Mouse (Mus musculus): ENCODE data around the gene Slc25a34. TPM values are rescaled to one million over a fixed set of nuclear protein-coding genes. Genes with fewer than 3 reads are reported as not detected.

Gene Slc25a34
- polyA plus RNA-seq, 1 experiment from 2014 or later: 0.14 TPM

- Histone ChIP-seq H3K9ac (ENCODE audit: low read depth, low read length) (no peak overlapping the region), H3K36me3 (ENCODE audit: control insufficient read depth, insufficient read depth) (no peaks in the 10 kb centered on the region), H3K4me3 (ENCODE audit: low read depth, low read length) (no peak overlapping the region), H3K4me2 (ENCODE audit: low read depth, low read length) (no peak overlapping the region), H3K27me3 (ENCODE audit: control insufficient read depth, insufficient read depth, low read depth, low read length) (no peaks in the 10 kb centered on the region), H3K27ac (ENCODE audit: low read length) (no peak overlapping the region), H3K9me3 (replicated peaks; ENCODE audit: control insufficient read depth, low read length) (no peaks in the 10 kb centered on the region), H3K4me1 (ENCODE audit: control insufficient read depth, low read depth, low read length) (peaks cover 25% of the 10 kb centered on the region)
- ATAC-seq (ENCODE audit: low read depth): no peak
- 89% methylated on average over 4 of the region's 4 CpGs for whole genome bisulfite sequencing (ENCODE audit: insufficient replicate concordance)
These were observed 36.1 kb upstream of the Slc25a34 start for GRCm38 (mm10) chr4:141659739-141660138.

DNA sequence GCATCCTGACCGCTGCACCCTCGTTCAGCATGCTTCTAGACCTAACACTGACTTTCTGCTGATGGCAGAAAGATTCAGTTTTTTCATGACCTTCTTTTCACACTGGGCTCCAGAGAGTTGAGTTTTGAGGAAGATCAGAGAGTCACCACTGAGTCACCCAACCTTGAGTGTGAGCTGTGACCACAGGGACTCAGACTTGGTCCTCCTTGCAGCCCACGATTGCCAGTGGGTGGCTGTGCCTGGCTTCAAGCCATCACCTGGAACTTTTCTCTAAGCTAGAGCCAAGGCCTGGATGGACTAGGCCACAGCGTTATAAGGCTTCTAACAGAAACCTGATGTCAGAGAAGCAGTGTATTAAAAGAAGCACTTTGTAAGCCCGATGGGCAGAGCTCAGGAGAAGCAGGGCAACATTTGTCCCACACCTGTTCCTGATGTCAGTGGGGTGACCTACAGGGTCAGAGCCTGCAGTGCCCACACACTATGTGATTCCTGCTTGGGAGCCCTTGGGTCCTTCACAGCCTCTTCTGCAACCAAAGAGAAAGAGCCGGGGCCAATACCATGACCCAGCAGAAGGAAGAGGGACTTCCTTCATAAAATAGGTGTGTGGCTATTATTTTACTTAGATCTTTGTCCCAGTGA, 35.3 kb upstream of the Slc25a34 start:
- Histone ChIP-seq H3K9ac (ENCODE audit: low read depth, low read length) (no peak overlapping the region), H3K4me2 (ENCODE audit: low read depth, low read length) (no peak overlapping the region), H3K27ac (ENCODE audit: low read length) (no peak overlapping the region), H3K27me3 (ENCODE audit: control insufficient read depth, insufficient read depth, low read depth, low read length) (no peaks in the 10 kb centered on the region), H3K9me3 (replicated peaks; ENCODE audit: control insufficient read depth, low read length) (no peaks in the 10 kb centered on the region), H3K4me1 (ENCODE audit: control insufficient read depth, low read depth, low read length) (peaks cover 19% of the 10 kb centered on the region), H3K36me3 (ENCODE audit: control insufficient read depth, insufficient read depth) (no peaks in the 10 kb centered on the region), H3K4me3 (ENCODE audit: low read depth, low read length) (no peak overlapping the region)
- no peak for ATAC-seq (ENCODE audit: low read depth)
- 73% methylated on average over 6 of the region's 6 CpGs for WGBS (ENCODE audit: insufficient replicate concordance)

- Histone ChIP-seq H3K36me3 (ENCODE audit: control insufficient read depth, insufficient read depth) (no peaks in the 10 kb centered on the region), H3K27ac (ENCODE audit: low read length) (0 out of 2 replicates have a peak overlapping the region, but pooled peaks have one; percentile 26), H3K4me3 (ENCODE audit: low read depth, low read length) (no peak overlapping the region), H3K9me3 (replicated peaks; ENCODE audit: control insufficient read depth, low read length) (no peaks in the 10 kb centered on the region), H3K9ac (ENCODE audit: low read depth, low read length) (no peak overlapping the region), H3K27me3 (ENCODE audit: control insufficient read depth, insufficient read depth, low read depth, low read length) (no peaks in the 10 kb centered on the region), H3K4me1 (ENCODE audit: control insufficient read depth, low read depth, low read length) (peaks cover 11% of the 10 kb centered on the region; the same call in 1 of the 2 replicates), H3K4me2 (ENCODE audit: low read depth, low read length) (no peak overlapping the region)
- ATAC-seq (ENCODE audit: low read depth): peak; percentile 68
- 77% methylated on average over 8 of the region's 8 CpGs for WGBS (ENCODE audit: insufficient replicate concordance)
These were observed 33.3 kb upstream of the Slc25a34 start for GRCm38 (mm10) chr4:141656932-141657331.

- 0 out of 2 replicates have a peak, but pooled peaks have one; percentile 12 for ATAC-seq (ENCODE audit: low read depth)
- Histone ChIP-seq H3K27me3 (ENCODE audit: control insufficient read depth, insufficient read depth, low read depth, low read length) (no peaks in the 10 kb centered on the region), H3K4me1 (ENCODE audit: control insufficient read depth, low read depth, low read length) (peaks cover 11% of the 10 kb centered on the region; the same call in 1 of the 2 replicates), H3K9me3 (replicated peaks; ENCODE audit: control insufficient read depth, low read length) (no peaks in the 10 kb centered on the region), H3K4me2 (ENCODE audit: low read depth, low read length) (no peak overlapping the region), H3K9ac (ENCODE audit: low read depth, low read length) (no peak overlapping the region), H3K4me3 (ENCODE audit: low read depth, low read length) (no peak overlapping the region), H3K27ac (ENCODE audit: low read length) (no peak overlapping the region; the same call in 1 of the 2 replicates), H3K36me3 (ENCODE audit: control insufficient read depth, insufficient read depth) (no peaks in the 10 kb centered on the region)
- WGBS (ENCODE audit: insufficient replicate concordance): 41% methylated on average over 12 of the region's 12 CpGs
These were observed 32.4 kb upstream of the Slc25a34 start for GRCm38 (mm10) chr4:141655908-141656608.

DNA sequence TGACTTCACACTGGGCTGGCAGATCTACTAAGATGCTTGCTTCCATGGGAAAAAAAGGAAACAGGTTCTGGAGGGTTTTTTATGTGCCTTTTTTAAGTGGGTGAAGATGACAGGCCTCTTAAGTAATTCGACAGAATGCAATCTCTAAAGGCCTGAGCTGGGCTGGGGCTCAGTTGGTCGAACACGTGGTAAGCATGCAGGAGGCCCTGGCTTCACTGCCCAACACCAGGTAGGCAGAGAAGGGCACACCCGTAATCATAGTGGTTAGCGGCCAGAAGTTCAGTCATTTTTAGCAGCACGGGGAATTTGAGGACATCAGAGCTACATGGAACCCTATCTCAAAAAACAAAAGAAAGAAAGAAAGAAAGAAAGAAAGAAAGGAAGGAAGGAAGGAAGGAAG, 30.9 kb upstream of the Slc25a34 start:
- Histone ChIP-seq H3K9ac (ENCODE audit: low read depth, low read length) (no peak overlapping the region), H3K4me3 (ENCODE audit: low read depth, low read length) (no peak overlapping the region), H3K4me2 (ENCODE audit: low read depth, low read length) (no peak overlapping the region), H3K9me3 (replicated peaks; ENCODE audit: control insufficient read depth, low read length) (no peaks in the 10 kb centered on the region), H3K36me3 (ENCODE audit: control insufficient read depth, insufficient read depth) (no peaks in the 10 kb centered on the region), H3K4me1 (ENCODE audit: control insufficient read depth, low read depth, low read length) (peaks cover 11% of the 10 kb centered on the region; the same call in 1 of the 2 replicates), H3K27ac (ENCODE audit: low read length) (no peak overlapping the region), H3K27me3 (ENCODE audit: control insufficient read depth, insufficient read depth, low read depth, low read length) (no peaks in the 10 kb centered on the region)
- WGBS (ENCODE audit: insufficient replicate concordance): 80% methylated on average over 6 of the region's 6 CpGs
- ATAC-seq (ENCODE audit: low read depth): no peak

DNA sequence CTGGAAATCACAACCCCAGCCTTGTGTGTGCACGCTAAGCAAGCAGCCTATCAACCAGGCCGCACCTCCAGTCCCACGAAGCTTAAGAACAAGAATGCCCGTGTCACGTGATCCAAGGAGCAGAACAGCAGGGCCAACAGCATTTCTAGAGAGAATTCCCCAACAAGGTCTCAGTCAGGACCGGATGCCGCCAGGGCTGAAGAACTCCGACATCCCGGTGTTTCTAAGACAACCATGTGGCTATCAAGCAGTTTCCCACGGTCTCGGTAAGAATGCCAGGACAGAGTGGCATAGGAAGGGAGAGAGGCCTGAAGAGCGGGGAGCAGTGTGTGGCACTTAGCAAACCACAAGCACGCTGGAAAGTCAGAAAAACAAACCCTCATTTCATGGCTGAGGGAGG, 30.2 kb upstream of the Slc25a34 start:
- H3K27me3 ChIP-seq (ENCODE audit: control insufficient read depth, insufficient read depth, low read depth, low read length): no peaks in the 10 kb centered on the region
- no peak overlapping the region for H3K27ac ChIP-seq (ENCODE audit: low read length)
- WGBS (ENCODE audit: insufficient replicate concordance): 87% methylated on average over 13 of the region's 13 CpGs
- no peak overlapping the region for H3K4me2 ChIP-seq (ENCODE audit: low read depth, low read length)
- no peaks in the 10 kb centered on the region for H3K9me3 ChIP-seq (replicated peaks; ENCODE audit: control insufficient read depth, low read length)
- H3K36me3 ChIP-seq (ENCODE audit: control insufficient read depth, insufficient read depth): no peaks in the 10 kb centered on the region
- H3K4me3 ChIP-seq (ENCODE audit: low read depth, low read length): no peak overlapping the region
- ATAC-seq (ENCODE audit: low read depth): no peak
- H3K4me1 ChIP-seq (ENCODE audit: control insufficient read depth, low read depth, low read length): peaks cover 11% of the 10 kb centered on the region; the same call in 1 of the 2 replicates
- no peak overlapping the region for H3K9ac ChIP-seq (ENCODE audit: low read depth, low read length)

DNA sequence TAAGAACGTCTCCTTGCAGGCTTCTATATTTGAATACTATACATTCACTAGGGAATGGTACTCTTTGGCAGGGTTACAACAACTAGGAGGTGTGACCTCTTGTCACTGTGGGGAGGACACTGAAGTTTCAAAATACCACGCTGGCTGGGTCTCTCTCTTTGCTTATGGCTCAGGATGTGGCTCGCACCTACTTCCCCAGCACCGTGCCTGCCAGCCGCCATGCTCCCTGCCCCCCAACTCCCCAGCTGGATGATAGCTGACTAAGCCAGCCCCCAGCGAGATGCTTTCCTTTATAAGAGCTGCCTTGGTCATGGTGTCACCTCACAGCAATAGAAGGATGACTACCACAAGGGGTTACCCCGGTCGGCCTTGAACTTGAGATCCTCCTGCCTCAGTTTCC, 29.4 kb upstream of the Slc25a34 start:
- H3K9ac ChIP-seq (ENCODE audit: low read depth, low read length): no peak overlapping the region
- H3K9me3 ChIP-seq (replicated peaks; ENCODE audit: control insufficient read depth, low read length): no peaks in the 10 kb centered on the region
- ATAC-seq (ENCODE audit: low read depth): no peak
- no peak overlapping the region for H3K4me2 ChIP-seq (ENCODE audit: low read depth, low read length)
- no peak overlapping the region for H3K27ac ChIP-seq (ENCODE audit: low read length)
- 56% methylated on average over 8 of the region's 8 CpGs for WGBS (ENCODE audit: insufficient replicate concordance)
- H3K27me3 ChIP-seq (ENCODE audit: control insufficient read depth, insufficient read depth, low read depth, low read length): no peaks in the 10 kb centered on the region
- peaks cover 11% of the 10 kb centered on the region; the same call in 1 of the 2 replicates for H3K4me1 ChIP-seq (ENCODE audit: control insufficient read depth, low read depth, low read length)
- H3K4me3 ChIP-seq (ENCODE audit: low read depth, low read length): no peak overlapping the region
- no peaks in the 10 kb centered on the region for H3K36me3 ChIP-seq (ENCODE audit: control insufficient read depth, insufficient read depth)

DNA sequence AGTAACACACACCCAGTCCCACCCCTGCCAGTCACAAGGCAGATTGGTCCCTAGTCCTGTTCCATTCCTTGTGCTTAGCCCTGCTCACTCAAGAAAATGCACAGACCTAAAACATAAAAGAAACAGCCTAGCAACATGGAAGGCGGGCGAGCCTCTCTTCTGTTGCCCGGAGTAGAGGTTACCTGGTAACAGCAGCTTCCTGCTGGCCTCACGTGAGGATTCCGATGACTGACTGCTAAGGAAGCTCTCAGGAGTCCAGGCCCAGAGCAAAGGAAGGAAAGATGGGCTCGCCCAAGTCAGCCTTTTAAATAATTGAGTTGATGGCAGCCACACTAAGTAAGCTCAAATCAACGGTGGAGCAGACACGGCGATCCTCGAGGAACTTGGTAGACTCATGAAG, 28.3 kb upstream of the Slc25a34 start:
- H3K9me3 ChIP-seq (replicated peaks; ENCODE audit: control insufficient read depth, low read length): no peaks in the 10 kb centered on the region
- H3K4me1 ChIP-seq (ENCODE audit: control insufficient read depth, low read depth, low read length): peaks cover 9% of the 10 kb centered on the region; the same call in 1 of the 2 replicates
- no peaks in the 10 kb centered on the region for H3K27me3 ChIP-seq (ENCODE audit: control insufficient read depth, insufficient read depth, low read depth, low read length)
- no peak overlapping the region for H3K27ac ChIP-seq (ENCODE audit: low read length)
- H3K9ac ChIP-seq (ENCODE audit: low read depth, low read length): no peak overlapping the region
- H3K4me3 ChIP-seq (ENCODE audit: low read depth, low read length): no peak overlapping the region
- WGBS (ENCODE audit: insufficient replicate concordance): 85% methylated on average over 10 of the region's 10 CpGs
- no peak overlapping the region for H3K4me2 ChIP-seq (ENCODE audit: low read depth, low read length)
- ATAC-seq (ENCODE audit: low read depth): no peak
- H3K36me3 ChIP-seq (ENCODE audit: control insufficient read depth, insufficient read depth): no peaks in the 10 kb centered on the region

GRCm38 (mm10) chr4:141651286-141651685, 27.7 kb upstream of the Slc25a34 start:
- no peaks in the 10 kb centered on the region for H3K36me3 ChIP-seq (ENCODE audit: control insufficient read depth, insufficient read depth)
- H3K27ac ChIP-seq (ENCODE audit: low read length): no peak overlapping the region
- H3K4me1 ChIP-seq (ENCODE audit: control insufficient read depth, low read depth, low read length): peaks cover 4% of the 10 kb centered on the region; the same call in 1 of the 2 replicates
- no peak overlapping the region for H3K4me3 ChIP-seq (ENCODE audit: low read depth, low read length)
- no peak overlapping the region for H3K9ac ChIP-seq (ENCODE audit: low read depth, low read length)
- H3K9me3 ChIP-seq (replicated peaks; ENCODE audit: control insufficient read depth, low read length): no peaks in the 10 kb centered on the region
- ATAC-seq (ENCODE audit: low read depth): no peak
- 79% methylated on average over 6 of the region's 6 CpGs for WGBS (ENCODE audit: insufficient replicate concordance)
- H3K4me2 ChIP-seq (ENCODE audit: low read depth, low read length): no peak overlapping the region
- no peaks in the 10 kb centered on the region for H3K27me3 ChIP-seq (ENCODE audit: control insufficient read depth, insufficient read depth, low read depth, low read length)

All from liver, embryonic 16.5 days (tissue).